Mouse (Mus musculus): ENCODE measurements around the gene Cad. TPM values are rescaled to one million over a fixed set of nuclear protein-coding genes. Genes with fewer than 3 reads are reported as not detected.
A peak's percentile ranks its signal among the peaks of the same experiment; 100 is the strongest.

Gene Cad
- polyA plus RNA-seq, 1 experiment from 2014 or later: 63.1 TPM

DNA sequence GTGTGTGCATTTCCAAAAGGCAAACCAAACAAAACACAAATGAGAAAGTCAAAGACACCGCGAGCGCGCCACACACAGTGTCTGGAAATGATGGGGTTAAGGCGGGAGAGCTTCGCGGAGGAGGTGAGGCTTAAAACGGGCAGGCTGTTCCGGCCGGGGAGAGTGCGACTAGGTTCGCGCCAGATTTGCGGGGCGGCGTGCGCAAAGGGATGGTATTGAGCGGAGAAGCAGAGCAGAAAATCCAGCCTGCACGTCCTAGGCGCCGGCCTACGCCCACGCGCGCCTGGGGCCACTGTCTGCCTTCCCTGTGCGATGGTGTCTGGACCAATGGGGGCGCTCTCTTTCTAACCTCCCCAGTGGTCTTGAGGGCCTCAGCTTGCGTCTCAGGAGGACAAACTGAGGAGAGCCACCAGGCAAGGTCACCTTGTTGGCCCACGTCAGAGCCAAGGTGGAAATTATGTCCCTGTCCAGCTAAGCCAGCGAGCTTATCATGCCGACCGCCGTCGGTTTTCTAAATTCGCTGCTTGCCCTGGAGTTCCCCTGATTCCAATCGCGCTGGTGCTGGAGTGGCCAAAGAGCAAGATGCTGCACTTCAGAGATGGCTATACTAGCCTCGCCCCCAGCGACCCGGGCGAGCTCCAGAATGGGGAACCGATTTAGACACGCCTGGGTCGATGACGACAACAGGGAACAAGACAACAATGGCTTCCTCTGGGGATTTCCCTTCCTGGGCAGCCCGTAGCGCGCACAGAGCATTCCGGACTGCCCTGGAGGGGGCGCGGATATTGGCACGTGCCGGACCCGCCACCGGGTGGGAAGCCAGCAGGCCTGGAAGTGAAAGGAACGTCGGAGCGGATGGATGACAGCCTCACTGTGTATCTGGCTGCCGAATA lies 40.5 kb downstream of the Cad start:
- H3K4me1 ChIP-seq: peaks cover 36% of the 10 kb centered on the region
- H3K36me3 ChIP-seq: no peaks in the 10 kb centered on the region
- DNase-seq (ENCODE audit: low spot score): peak; percentile 58
- WGBS: 1% methylated on average over 59 of the region's 59 CpGs
- no peaks in the 10 kb centered on the region for H3K9me3 ChIP-seq (replicated peaks)
- peak overlapping the region; percentile 47 for H3K4me3 ChIP-seq
- H3K27me3 ChIP-seq (ENCODE audit: low read depth, poor library complexity, severe bottlenecking): peaks cover 94% of the 10 kb centered on the region
- no peak overlapping the region for H3K27ac ChIP-seq

DNA sequence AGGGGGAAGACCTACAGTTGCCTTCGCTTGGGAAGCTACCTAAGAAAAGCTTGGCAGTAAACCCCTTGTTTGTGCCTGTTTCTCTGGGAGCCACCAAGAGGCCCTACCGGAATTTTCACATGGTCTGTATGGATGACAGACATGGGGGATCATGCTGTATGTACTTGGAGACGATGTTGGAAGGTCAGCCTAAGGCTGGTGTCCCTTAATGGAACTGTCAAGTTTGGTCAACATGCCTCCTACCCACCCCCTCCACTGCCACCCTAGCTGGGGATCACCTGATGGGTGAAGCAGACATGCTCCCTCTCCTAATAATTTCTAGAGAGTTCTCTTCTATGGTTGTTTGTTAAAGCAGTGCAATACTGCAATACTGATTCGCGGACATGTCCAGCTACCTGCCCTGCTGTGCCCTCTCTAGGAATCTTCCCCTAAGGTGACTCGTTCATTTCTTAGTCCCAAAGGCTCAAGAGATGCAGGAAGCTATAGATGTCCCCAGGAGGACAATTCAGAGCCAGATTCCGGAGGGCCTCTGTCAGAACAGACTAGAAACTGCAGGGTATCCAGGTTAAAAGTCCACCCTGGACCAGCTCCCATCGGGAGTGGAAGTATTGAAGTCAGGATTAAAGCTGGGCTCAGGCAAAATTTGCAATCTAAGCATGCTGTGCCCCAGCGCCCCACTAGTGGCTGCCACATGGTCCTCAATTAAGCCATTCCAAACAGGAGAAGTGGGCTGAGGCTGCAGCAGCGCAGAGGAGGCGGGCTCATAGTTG lies 41.3 kb downstream of the Cad start:
- Histone ChIP-seq H3K4me1 (peaks cover 36% of the 10 kb centered on the region), H3K27me3 (ENCODE audit: low read depth, poor library complexity, severe bottlenecking) (peaks cover 86% of the 10 kb centered on the region), H3K36me3 (no peaks in the 10 kb centered on the region), H3K9me3 (replicated peaks) (no peaks in the 10 kb centered on the region), H3K27ac (no peak overlapping the region), H3K4me3 (peak overlapping the region; percentile 47)
- 26% methylated on average over 11 of the region's 11 CpGs for WGBS
- no peak for DNase-seq (ENCODE audit: low spot score)

DNA sequence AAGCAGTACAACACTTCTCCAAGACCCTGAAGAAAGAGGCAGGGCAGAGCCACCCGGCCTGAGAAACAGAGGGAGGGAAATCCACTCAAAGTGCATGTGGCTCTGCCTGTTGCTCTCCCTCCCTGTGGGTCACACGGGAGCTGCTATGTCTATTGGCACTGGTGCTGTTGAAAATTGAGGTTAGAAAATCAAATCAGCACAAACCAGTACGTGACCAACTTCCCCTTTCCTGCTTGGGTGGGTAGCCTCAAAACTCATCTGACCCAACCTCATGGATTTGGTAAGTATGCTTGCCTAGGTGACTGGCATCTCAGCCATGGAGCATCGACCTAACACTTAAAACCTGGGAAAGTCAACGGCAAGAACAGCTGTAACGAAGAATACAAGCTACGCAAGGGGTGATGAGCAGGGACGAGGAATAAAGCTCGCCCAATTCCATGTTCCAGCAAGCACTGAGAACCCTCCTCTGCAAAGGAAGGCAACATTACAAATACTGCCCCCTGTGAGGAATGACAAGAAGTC lies 51.3 kb downstream of the Cad start, which contains the start of gene Dnajc5g:
Dnajc5g (plus strand) TSS at position 472 of the 522 bp plus-strand sequence.
- DNase-seq (ENCODE audit: low spot score): no peak

DNA sequence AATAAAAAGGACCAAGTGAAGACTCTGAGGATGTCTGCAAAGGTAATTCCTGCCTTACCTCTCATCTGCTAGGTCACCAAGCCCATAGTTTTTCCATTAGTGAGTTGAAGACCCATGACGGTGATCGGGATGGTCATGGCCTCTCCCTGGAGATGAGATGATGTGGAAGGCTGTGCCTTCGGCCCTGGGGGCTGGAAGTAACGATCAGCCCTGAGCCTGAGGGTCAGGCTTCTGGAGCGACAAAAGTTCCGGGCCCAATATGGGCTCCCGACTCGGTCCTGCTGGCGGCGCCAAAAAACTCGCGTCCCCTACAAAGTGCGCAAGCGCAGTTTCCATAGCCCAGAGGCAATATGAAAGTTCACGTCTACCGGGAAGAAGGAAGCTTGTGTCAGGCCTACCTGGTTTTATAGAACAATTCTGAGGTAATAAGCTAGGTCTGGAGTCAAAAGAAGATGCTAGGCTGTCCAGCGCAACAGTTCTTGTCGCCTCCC lies 53.5 kb downstream of the Cad start, which contains the start of gene Slc30a3:
Slc30a3 (minus strand) TSS at position 238 of the 491 bp plus-strand sequence.
- no peak within 1 kb of the TSS for H3K4me3 ChIP-seq
- H3K36me3 ChIP-seq: no peaks in the 10 kb centered on the region
- 90% methylated on average over 18 of the region's 18 CpGs for WGBS
- no peaks in the 10 kb centered on the region for H3K4me1 ChIP-seq
- no peak within 1 kb of the TSS for H3K27ac ChIP-seq
- H3K9me3 ChIP-seq (replicated peaks): no peaks in the 10 kb centered on the region
- H3K27me3 ChIP-seq (ENCODE audit: low read depth, poor library complexity, severe bottlenecking): no peaks in the 10 kb centered on the region
- no peak for DNase-seq (ENCODE audit: low spot score)

More for the DNA sequence above, 51.3 kb downstream of the Cad start, which contains the start of gene Dnajc5g:
- Histone ChIP-seq H3K27me3 (ENCODE audit: low read depth, poor library complexity, severe bottlenecking) (no peaks in the 10 kb centered on the region), H3K36me3 (no peaks in the 10 kb centered on the region), H3K4me1 (no peaks in the 10 kb centered on the region), H3K4me3 (no peak within 1 kb of the TSS), H3K27ac (no peak within 1 kb of the TSS), H3K9me3 (replicated peaks) (no peaks in the 10 kb centered on the region)
- WGBS: 81% methylated on average over 9 of the region's 9 CpGs

DNA sequence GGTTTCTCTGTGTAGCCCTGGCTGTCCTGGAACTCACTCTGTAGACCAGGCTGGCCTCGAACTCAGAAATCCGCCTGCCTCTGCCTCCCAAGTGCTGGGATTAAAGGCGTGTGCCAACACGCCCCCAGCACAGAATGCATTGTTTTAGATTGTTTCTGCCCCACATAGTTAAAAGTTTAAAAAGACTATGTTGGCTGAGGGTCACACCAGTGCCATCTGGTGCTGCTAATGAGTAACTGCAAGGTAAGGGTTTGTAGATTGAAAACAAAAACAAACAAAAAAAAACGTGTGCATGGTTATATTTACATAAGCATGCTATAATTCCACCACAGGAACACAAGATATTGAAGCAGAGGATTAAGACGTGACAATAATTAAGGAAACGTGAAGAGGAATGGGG lies 56.2 kb downstream of the Cad start:
- WGBS: 31% methylated on average over 7 of the region's 7 CpGs
- Histone ChIP-seq H3K9me3 (replicated peaks) (no peaks in the 10 kb centered on the region), H3K36me3 (no peaks in the 10 kb centered on the region), H3K27ac (no peak overlapping the region), H3K27me3 (ENCODE audit: low read depth, poor library complexity, severe bottlenecking) (peaks cover 6% of the 10 kb centered on the region; the same call in 1 of the 2 replicates), H3K4me1 (no peaks in the 10 kb centered on the region), H3K4me3 (no peak overlapping the region)
- DNase-seq (ENCODE audit: low spot score): no peak

DNA sequence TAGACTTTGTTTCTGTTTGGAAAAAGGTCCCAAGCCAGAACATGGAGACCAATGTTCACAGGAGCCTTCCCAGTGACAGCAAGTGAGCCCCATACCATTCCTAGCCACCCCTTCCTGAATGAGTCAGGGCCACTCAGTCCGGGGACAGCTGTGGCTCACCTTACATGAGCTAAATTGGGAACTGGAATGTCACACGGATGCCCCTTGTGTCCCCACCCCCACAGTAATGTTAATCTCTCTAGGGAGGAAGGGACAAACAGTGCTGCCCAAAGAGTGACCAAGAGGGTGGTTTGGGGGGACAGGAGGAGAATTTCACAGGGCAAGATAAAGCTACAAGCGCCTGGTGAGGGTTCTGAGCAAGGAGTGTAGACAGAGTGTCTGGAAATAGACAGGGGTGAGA lies 61.8 kb downstream of the Cad start, which contains the start of gene Trim54:
Trim54 (plus strand) TSS at position 359 of the 400 bp plus-strand sequence.
- Histone ChIP-seq H3K36me3 (no peaks in the 10 kb centered on the region), H3K9me3 (replicated peaks) (no peaks in the 10 kb centered on the region), H3K4me3 (no peak within 1 kb of the TSS), H3K4me1 (no peaks in the 10 kb centered on the region), H3K27me3 (ENCODE audit: low read depth, poor library complexity, severe bottlenecking) (peaks cover 17% of the 10 kb centered on the region), H3K27ac (no peak within 1 kb of the TSS)
- WGBS: 31% methylated on average over 3 of the region's 3 CpGs
- DNase-seq (ENCODE audit: low spot score): no peak

DNA sequence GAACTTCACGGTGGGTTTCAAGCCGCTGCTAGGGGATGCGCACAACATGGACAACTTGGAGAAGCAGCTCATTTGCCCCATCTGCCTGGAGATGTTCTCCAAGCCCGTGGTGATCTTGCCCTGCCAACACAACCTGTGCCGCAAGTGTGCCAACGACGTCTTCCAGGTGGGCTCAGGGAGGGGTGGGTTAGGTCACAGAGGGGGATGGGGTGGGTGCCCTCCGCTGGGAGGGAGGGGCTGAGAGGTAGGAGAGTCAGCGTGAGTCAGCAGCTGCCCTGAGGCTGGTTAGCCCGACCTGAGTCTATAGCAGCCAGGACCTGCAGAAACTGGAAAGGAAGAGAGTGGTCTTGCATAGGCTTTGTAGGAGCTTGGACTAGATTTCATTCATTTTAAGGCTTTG lies 62.3 kb downstream of the Cad start:
- Histone ChIP-seq H3K9me3 (replicated peaks) (no peaks in the 10 kb centered on the region), H3K4me3 (no peak overlapping the region), H3K4me1 (no peaks in the 10 kb centered on the region), H3K36me3 (no peaks in the 10 kb centered on the region), H3K27ac (no peak overlapping the region), H3K27me3 (ENCODE audit: low read depth, poor library complexity, severe bottlenecking) (peaks cover 17% of the 10 kb centered on the region)
- 19% methylated on average over 10 of the region's 10 CpGs for WGBS
- no peak for DNase-seq (ENCODE audit: low spot score)

DNA sequence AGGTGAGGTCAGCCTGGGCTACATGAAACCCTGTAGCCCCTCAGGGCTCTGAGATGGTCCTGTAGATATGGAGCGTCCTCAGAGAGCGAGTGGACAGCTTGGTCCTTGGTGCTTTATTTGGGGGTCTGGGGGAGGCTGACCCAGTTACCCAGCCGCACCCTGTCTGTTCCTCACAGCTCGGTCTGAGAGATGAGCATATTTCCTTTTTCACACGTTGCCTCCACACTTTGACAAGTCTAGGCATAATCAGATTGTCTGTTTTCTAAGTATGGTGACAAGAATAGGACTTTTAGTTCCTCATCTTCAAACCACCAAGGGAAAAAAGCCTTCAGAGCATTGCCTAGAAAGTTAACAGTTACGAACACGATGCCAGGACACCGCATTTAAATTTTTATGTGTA lies 66.5 kb downstream of the Cad start:
- Histone ChIP-seq H3K4me3 (no peak overlapping the region), H3K27me3 (ENCODE audit: low read depth, poor library complexity, severe bottlenecking) (peaks cover 10% of the 10 kb centered on the region), H3K36me3 (no peaks in the 10 kb centered on the region), H3K27ac (no peak overlapping the region), H3K4me1 (0 out of 2 replicates have a peak, but pooled peaks cover 4% of the 10 kb centered on the region), H3K9me3 (replicated peaks) (no peaks in the 10 kb centered on the region)
- 89% methylated on average over 8 of the region's 8 CpGs for WGBS
- DNase-seq (ENCODE audit: low spot score): no peak

DNA sequence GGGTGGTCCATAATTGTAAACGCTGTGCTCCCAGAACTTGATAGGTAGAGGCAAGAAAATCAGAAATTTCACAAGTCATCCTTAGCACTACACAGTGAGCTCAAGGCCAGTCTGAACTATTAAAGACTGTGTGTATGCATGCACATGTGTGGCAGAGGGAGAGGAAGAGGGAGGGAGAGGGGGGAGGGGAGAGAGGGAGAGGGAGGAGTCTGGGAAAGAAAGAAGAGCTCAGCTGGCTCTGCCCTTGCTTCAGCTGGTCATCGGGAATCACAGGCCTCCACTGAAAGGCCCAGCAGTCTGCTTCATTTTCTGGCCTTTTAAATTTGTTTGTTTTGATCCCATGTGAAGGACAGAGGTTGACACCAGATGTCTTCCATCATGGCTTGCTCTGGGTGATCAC lies 68.9 kb downstream of the Cad start:
- 58% methylated on average over 2 of the region's 2 CpGs for WGBS
- DNase-seq (ENCODE audit: low spot score): no peak

DNA sequence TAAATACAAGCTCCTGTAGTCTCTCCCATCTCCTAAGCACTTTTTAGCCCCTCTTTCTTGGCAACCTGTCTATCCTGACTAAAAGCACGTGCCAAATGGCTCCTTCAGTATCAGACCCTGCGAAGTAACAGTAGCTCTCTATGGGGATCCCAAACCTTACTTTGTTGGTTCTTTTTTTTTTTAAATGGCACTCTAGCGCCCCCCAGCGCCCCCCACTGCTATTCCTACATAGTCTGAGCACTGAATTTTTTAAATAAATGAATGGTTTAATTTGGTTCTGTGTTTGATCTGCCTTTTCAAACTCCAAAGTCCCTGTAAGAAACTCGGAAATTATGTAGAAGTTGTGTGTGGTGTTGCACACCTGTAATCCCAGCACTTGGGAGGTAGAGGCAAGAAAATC lies 71.5 kb downstream of the Cad start:
- no peak overlapping the region for H3K4me3 ChIP-seq
- 0 out of 2 replicates have a peak, but pooled peaks cover 5% of the 10 kb centered on the region for H3K27me3 ChIP-seq (ENCODE audit: low read depth, poor library complexity, severe bottlenecking)
- 34% methylated on average over 5 of the region's 5 CpGs for WGBS
- H3K27ac ChIP-seq: no peak overlapping the region
- no peaks in the 10 kb centered on the region for H3K9me3 ChIP-seq (replicated peaks)
- 0 out of 2 replicates have a peak, but pooled peaks cover 4% of the 10 kb centered on the region for H3K4me1 ChIP-seq
- H3K36me3 ChIP-seq: no peaks in the 10 kb centered on the region
- no peak for DNase-seq (ENCODE audit: low spot score)

More for the DNA sequence above, 68.9 kb downstream of the Cad start:
- Histone ChIP-seq H3K27ac (no peak overlapping the region), H3K36me3 (no peaks in the 10 kb centered on the region), H3K4me3 (no peak overlapping the region), H3K4me1 (0 out of 2 replicates have a peak, but pooled peaks cover 4% of the 10 kb centered on the region), H3K27me3 (ENCODE audit: low read depth, poor library complexity, severe bottlenecking) (no peaks in the 10 kb centered on the region), H3K9me3 (replicated peaks) (no peaks in the 10 kb centered on the region)

Data from limb, embryonic 10.5 days (tissue).